Mouse (Mus musculus): Measurements from ENCODE around the gene Gm16485. TPM values are rescaled to one million over a fixed set of nuclear protein-coding genes. Genes with fewer than 3 reads are reported as not detected.

Gene Gm16485
- polyA plus RNA-seq, 1 experiment from 2014 or later, result not detected

Other genes starting within 250 kb of the Gm16485 start
- gene Pgr, start 72.0 kb upstream of the Gm16485 start, polyA plus RNA-seq (2016; fragmentation: Nextera tagmentation; extraction: Ambion mirVana), result 0.36 and 0.38 TPM in 2 replicates